ENCODE assay signal across 22 mouse cellular contexts in genomic region chr5:34220001-34220400, GRCm38 (mm10). TPM values are rescaled to one million over a fixed set of nuclear protein-coding genes. Genes with fewer than 3 reads are reported as not detected.
"Had no signal": no experiment of that assay in that cellular context is flagged by ENCODE, and none has a peak within 500 bp of the region (broad histone marks: within the 10 kb centered on the region; RNA-seq: fewer than 3 reads in every experiment).

No protein-coding gene starts in this region.

- H3K36me3 ChIP-seq: heart, embryonic 13.5 days; heart, embryonic 15.5 days; hindbrain, embryonic 13.5 days; hindbrain, embryonic 15.5 days; limb, embryonic 13.5 days; limb, embryonic 15.5 days; liver, embryonic 12.5 days had no signal

- H3K9me3 ChIP-seq: heart, embryonic 13.5 days; heart, embryonic 15.5 days; hindbrain, embryonic 13.5 days; hindbrain, embryonic 15.5 days; limb, embryonic 13.5 days; limb, embryonic 15.5 days; liver, embryonic 12.5 days had no signal

- H3K4me3 ChIP-seq: heart, adult 2 months; heart, embryonic 13.5 days; heart, embryonic 15.5 days; hindbrain, embryonic 13.5 days; hindbrain, embryonic 15.5 days; limb, embryonic 13.5 days; limb, embryonic 15.5 days; liver, embryonic 12.5 days had no signal

- H3K4me1 ChIP-seq: hindbrain, embryonic 13.5 days; hindbrain, embryonic 15.5 days; limb, embryonic 15.5 days; liver, embryonic 12.5 days had no signal

- H3K27me3 ChIP-seq: hindbrain, embryonic 13.5 days; hindbrain, embryonic 15.5 days; liver, embryonic 12.5 days had no signal

- DNase-seq: gastrocnemius, postnatal 14 days; gastrocnemius, postnatal 36 days; heart, adult 2 months; heart, postnatal 14 days; heart, postnatal 36 days; kidney, adult 11 months; kidney, adult 8-10 months; kidney, postnatal 10 days; kidney, postnatal 25 days; layer of hippocampus, adult 9-11 months; layer of hippocampus, postnatal 36 days; left cerebral cortex, postnatal 4 days had no signal

- H3K9ac ChIP-seq: heart, embryonic 13.5 days; heart, embryonic 15.5 days; hindbrain, embryonic 13.5 days; hindbrain, embryonic 15.5 days; limb, embryonic 13.5 days; limb, embryonic 15.5 days; liver, embryonic 12.5 days had no signal

- H3K27ac ChIP-seq: heart, adult 2 months; heart, embryonic 13.5 days; heart, embryonic 15.5 days; hindbrain, embryonic 13.5 days; hindbrain, embryonic 15.5 days; hindbrain, postnatal 0 days; limb, embryonic 13.5 days; limb, embryonic 15.5 days; liver, embryonic 12.5 days had no signal

RNA-seq across cellular contexts. Expression of gene Poln, which starts 50.8 kb away (rescaled TPM):
- total RNA-seq: hematopoietic stem cell, adult 5-6 weeks; liver, adult 2 months had no signal
- polyA plus RNA-seq: liver, adult 2 months had no signal
